Mouse (Mus musculus): ENCODE measurements around the gene Eif2d. TPM values are rescaled to one million over a fixed set of nuclear protein-coding genes. Genes with fewer than 3 reads are reported as not detected.

Gene Eif2d
- 21.7 TPM for polyA plus RNA-seq (2014; fragmentation: Illumina TruSeq; extraction: RNeasy Lipid Tissue Mini Kit (QIAGEN cat#74804); ENCODE audit: low read depth, low replicate concordance)

DNA sequence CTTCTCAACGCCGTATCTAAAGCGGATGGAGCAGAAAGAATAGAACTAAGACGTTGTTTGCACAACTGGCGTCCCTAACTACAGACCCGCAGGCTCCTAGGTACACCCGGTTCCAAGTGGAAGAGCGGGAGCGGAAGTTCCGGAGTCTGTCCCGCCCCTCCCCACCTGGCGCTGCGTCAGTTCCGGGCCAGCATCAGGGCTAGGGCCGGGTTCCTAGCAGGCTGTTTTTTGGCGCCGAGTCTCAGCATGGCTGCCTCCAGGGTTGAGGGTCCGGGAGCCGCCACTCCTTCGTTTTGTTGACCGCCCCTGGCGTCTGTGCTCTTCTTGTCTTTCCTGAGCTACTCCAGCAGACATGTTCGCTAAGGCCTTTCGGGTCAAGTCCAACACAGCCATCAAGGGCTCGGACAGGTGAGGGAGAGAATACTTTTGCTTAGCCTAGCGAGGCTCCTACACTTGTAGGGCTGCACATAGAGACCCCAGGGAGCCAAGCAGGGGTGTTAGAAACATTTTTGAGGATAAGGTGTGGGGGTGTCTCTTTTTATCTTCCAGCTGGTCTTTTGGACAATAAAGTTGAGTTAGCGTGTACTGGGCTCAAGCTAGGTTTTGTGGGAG is at the start of gene Eif2d:
TSS of gene Eif2d (plus strand) at position 164 of the 612 bp plus-strand sequence.

DNA sequence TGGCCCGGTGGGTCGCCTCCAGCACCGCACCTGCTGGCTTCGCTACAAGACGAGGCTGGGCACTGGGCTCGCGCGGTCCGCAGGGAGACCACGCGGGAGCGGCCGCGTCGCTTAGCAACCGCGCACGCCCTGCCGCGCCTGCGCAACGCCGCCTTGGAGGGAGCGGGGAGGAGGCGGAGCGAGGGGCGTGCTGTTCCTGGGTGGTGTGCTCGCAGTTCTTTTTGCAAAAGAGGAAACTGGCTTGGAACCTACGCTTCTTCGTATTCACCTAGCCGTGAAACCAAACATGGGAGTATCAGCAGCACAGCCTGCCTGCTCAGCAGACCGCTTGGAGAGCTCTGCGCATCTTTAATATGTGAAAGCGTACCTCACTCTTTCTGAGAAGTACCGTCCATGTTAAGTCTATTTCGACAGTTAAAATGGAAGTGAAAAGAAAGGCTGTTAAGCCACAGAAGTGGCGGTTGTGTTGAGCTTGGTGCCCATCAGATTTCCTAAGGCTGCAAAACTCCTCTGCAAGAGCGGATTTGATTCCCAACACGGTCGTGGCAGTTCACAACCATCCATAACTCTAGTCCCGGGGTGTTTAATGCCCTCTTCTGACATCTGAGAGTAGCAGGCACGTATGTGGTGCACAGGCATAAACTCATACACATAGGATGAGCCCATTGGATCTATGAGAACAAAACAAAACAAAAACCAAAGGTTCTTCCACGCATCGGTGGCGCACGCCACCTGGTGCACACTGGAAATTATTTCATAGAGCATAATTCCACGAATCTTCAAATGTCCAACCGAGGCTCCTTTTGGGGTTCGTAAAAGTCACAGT is 14.6 kb upstream of the Eif2d start, which contains the start of gene Dyrk3:
TSS of gene Dyrk3 (minus strand) at position 150 of the 826 bp plus-strand sequence.

Other genes with a start within 250 kb of the Eif2d start
- not detected for gene Il20, start 241.7 kb upstream of the Eif2d start, polyA plus RNA-seq (2014; fragmentation: Illumina TruSeq; extraction: RNeasy Lipid Tissue Mini Kit (QIAGEN cat#74804); ENCODE audit: low read depth, low replicate concordance)
- gene Il19, start 213.1 kb upstream of the Eif2d start, polyA plus RNA-seq (2014; fragmentation: Illumina TruSeq; extraction: RNeasy Lipid Tissue Mini Kit (QIAGEN cat#74804); ENCODE audit: low read depth, low replicate concordance) = not detected
- not detected for gene Il10, start 133.3 kb upstream of the Eif2d start, polyA plus RNA-seq (2014; fragmentation: Illumina TruSeq; extraction: RNeasy Lipid Tissue Mini Kit (QIAGEN cat#74804); ENCODE audit: low read depth, low replicate concordance)
- gene Mapkapk2, start 55.4 kb upstream of the Eif2d start, polyA plus RNA-seq (2014; fragmentation: Illumina TruSeq; extraction: RNeasy Lipid Tissue Mini Kit (QIAGEN cat#74804); ENCODE audit: low read depth, low replicate concordance) = 32.0 TPM
- 0.89 TPM for gene Dyrk3, start 14.8 kb upstream of the Eif2d start, polyA plus RNA-seq (2014; fragmentation: Illumina TruSeq; extraction: RNeasy Lipid Tissue Mini Kit (QIAGEN cat#74804); ENCODE audit: low read depth, low replicate concordance)
- gene Rassf5, start 92.1 kb downstream of the Eif2d start, polyA plus RNA-seq (2014; fragmentation: Illumina TruSeq; extraction: RNeasy Lipid Tissue Mini Kit (QIAGEN cat#74804); ENCODE audit: low read depth, low replicate concordance) = 4.1 TPM
- 2.1 TPM for gene Ikbke, start 126.4 kb downstream of the Eif2d start, polyA plus RNA-seq (2014; fragmentation: Illumina TruSeq; extraction: RNeasy Lipid Tissue Mini Kit (QIAGEN cat#74804); ENCODE audit: low read depth, low replicate concordance)

All from kidney, adult 10 weeks (tissue).